Mouse (Mus musculus) forebrain, embryonic 16.5 days (tissue): Measurements from ENCODE around the gene Polr2f. TPM values are rescaled to one million over a fixed set of nuclear protein-coding genes. Genes with fewer than 3 reads are reported as not detected.

ENCODE experiments used
- ATAC-seq: fragments of 200-750 bp; cut with Nextera tagmentation; 2 replicates; pipeline ENCODE4 v1.8.0; 2017; ENCODE audit warnings: mild to moderate bottlenecking, moderate library complexity
- H3K27ac ChIP-seq: fragments of 300-500 bp; sonication (generic); 2 replicates; pipeline ENCODE4 v1.5.1; 2014; ENCODE audit warnings: low read length, control low read depth
- H3K27me3 ChIP-seq: fragments of 300-500 bp; sonication (generic); replicated peaks from 2 replicates; pipeline ENCODE4 v1.6.1; 2014; ENCODE audit warnings: low read length; ENCODE audit not compliant: control insufficient read depth, insufficient read depth
- H3K36me3 ChIP-seq: fragments of 300-500 bp; sonication (generic); 2 replicates; pipeline ENCODE4 v1.6.1; 2014; ENCODE audit not compliant: control insufficient read depth, insufficient read depth
- H3K4me1 ChIP-seq: fragments of 300-500 bp; sonication (generic); replicated peaks from 2 replicates; pipeline ENCODE4 v1.6.1; 2014; ENCODE audit warnings: low read length; ENCODE audit not compliant: control insufficient read depth, insufficient read depth
- H3K4me2 ChIP-seq: fragments of 300-500 bp; sonication (generic); 2 replicates; pipeline ENCODE4 v1.6.1; 2014; ENCODE audit warnings: mild to moderate bottlenecking, low read length, control low read depth
- H3K4me3 ChIP-seq: fragments of 300-500 bp; sonication (generic); replicated peaks from 2 replicates; pipeline ENCODE4 v1.5.1; 2014; ENCODE audit warnings: mild to moderate bottlenecking, low read length, control low read depth
- H3K9ac ChIP-seq: fragments of 300-500 bp; sonication (generic); replicated peaks from 2 replicates; pipeline ENCODE4 v1.6.1; 2014; ENCODE audit warnings: low read depth, low read length, control low read depth
- H3K9me3 ChIP-seq: fragments of 300-500 bp; sonication (generic); 2 replicates; pipeline ENCODE4 v1.6.1; 2016; ENCODE audit warnings: low read length; ENCODE audit not compliant: control insufficient read depth
- WGBS: fragments of 180-500 bp; shearing (Covaris S2); extraction: QIAGEN DNeasy Blood & Tissue Kit; methylation state at CpG from one replicate; pipeline ENCODE4 v1.1.7; 2014; 5-methylcytosine and 5-hydroxymethylcytosine counted together
- polyA plus RNA-seq: library from polyadenylated mRNA; unstranded; fragments of >200 nt; fragmentation: Nextera tagmentation; extraction: Ambion mirVana; gene quantifications from 2 replicates; pipeline ENCODE4 v1.2.1, GENCODE M21; 2015

Polr2f gene
- polyA plus RNA-seq, 1 experiment from 2014 or later = 256 TPM

DNA sequence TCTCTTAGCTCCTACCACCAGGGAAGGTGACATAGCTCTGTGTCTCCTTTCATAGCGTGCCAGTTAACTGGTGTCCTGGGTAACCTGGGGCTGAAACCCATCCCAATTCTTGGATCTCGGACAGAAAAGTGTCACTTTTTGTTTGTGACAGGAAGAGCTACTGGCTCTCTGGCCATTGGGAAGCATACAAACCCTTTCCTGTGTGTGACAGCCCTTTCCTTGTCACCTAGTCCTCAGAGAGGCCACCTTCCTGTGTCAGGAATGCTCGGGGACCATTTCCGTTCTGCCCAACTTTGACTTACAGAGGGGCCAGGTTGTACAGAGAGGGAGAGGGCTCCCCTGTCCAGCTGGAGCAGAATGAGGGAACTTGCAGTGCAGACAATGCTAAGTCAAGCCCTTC lies 41.4 kb upstream of the Polr2f start:
- no peaks in the 10 kb centered on the region for H3K27me3 ChIP-seq
- ATAC-seq = no peak
- H3K4me1 ChIP-seq = no peaks in the 10 kb centered on the region
- 66% methylated on average over 4 of the region's 4 CpGs for WGBS
- no peak overlapping the region for H3K27ac ChIP-seq
- no peak overlapping the region for H3K9ac ChIP-seq
- peaks cover 3% of the 10 kb centered on the region; the same call in 1 of the 2 replicates for H3K36me3 ChIP-seq
- no peak overlapping the region for H3K4me2 ChIP-seq
- H3K4me3 ChIP-seq = no peak overlapping the region
- no peaks in the 10 kb centered on the region for H3K9me3 ChIP-seq

DNA sequence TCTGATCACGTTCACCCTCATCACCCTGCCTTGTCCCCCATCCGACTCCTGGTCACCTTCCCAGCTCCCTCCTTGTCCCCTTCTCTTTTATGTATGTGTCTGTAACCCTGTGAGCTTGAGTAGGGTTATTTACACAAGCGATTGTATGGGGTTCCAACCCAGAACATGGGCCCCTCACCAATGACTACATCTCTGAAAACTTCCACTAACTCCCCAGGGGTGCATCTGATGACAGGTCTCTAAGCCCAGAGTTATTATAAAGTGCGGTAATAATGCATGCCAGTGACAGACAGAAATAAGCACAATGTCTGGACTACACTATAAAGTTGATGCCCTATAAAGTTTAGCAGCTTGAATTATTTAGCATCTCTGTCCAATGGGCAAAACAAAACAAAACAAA lies 40.4 kb upstream of the Polr2f start:
- H3K9me3 ChIP-seq = no peaks in the 10 kb centered on the region
- no peak overlapping the region for H3K4me2 ChIP-seq
- peaks cover 3% of the 10 kb centered on the region; the same call in 1 of the 2 replicates for H3K36me3 ChIP-seq
- H3K4me1 ChIP-seq = no peaks in the 10 kb centered on the region
- no peak overlapping the region for H3K27ac ChIP-seq
- 85% methylated on average over 4 of the region's 4 CpGs for WGBS
- no peak overlapping the region for H3K9ac ChIP-seq
- H3K4me3 ChIP-seq = no peak overlapping the region
- no peaks in the 10 kb centered on the region for H3K27me3 ChIP-seq
- ATAC-seq = no peak

DNA sequence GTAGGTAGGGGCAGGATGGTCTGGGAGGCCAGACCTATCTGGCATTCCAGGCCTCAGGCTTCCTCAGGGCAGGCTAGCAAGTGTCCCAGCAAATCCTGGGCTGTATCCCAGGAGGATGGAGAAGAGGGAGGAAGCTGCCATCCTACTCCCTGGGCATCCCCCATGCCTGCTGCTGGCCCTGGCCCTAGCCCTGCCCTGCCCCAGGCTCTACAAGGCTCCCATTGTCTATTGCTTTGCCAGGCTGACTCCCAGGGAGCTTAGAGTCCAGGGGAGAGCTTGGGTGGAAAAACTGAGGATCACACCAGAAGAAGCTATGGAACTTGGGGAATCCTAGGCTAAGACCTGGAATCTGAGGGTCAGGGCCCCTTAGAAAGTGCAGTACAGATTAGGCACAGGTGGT lies 39.3 kb upstream of the Polr2f start:
- ATAC-seq = no peak
- no peak overlapping the region for H3K4me3 ChIP-seq
- H3K4me1 ChIP-seq = no peaks in the 10 kb centered on the region
- H3K27ac ChIP-seq = no peak overlapping the region
- H3K4me2 ChIP-seq = no peak overlapping the region
- no peaks in the 10 kb centered on the region for H3K36me3 ChIP-seq
- no peaks in the 10 kb centered on the region for H3K9me3 ChIP-seq
- no peaks in the 10 kb centered on the region for H3K27me3 ChIP-seq
- H3K9ac ChIP-seq = no peak overlapping the region

DNA sequence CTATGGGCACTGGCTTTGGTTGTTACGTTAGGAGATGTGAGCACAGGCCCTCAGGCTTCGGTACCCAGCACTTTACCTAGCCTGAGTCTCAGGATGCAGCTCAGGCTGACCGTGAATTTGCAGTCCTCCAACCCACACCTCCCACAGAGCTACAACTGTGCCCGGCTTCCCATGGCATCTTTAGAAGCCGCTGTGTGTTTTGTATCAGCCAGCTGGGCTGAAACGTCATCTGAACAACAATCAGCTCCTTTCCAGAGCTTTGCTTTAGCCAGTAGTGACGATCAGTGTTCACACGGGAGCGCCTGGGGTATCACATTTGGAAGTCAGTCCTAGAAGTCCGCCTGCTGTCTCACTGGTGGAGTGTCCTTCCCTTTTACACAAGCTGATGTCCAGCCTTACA lies 37.5 kb upstream of the Polr2f start:
- Histone ChIP-seq H3K4me2 (no peak overlapping the region), H3K27ac (no peak overlapping the region), H3K27me3 (no peaks in the 10 kb centered on the region), H3K9ac (no peak overlapping the region), H3K36me3 (no peaks in the 10 kb centered on the region), H3K4me1 (0 out of 2 replicates have a peak, but pooled peaks cover 2% of the 10 kb centered on the region), H3K9me3 (no peaks in the 10 kb centered on the region), H3K4me3 (no peak overlapping the region)
- no peak for ATAC-seq
- 61% methylated on average over 10 of the region's 10 CpGs for WGBS

DNA sequence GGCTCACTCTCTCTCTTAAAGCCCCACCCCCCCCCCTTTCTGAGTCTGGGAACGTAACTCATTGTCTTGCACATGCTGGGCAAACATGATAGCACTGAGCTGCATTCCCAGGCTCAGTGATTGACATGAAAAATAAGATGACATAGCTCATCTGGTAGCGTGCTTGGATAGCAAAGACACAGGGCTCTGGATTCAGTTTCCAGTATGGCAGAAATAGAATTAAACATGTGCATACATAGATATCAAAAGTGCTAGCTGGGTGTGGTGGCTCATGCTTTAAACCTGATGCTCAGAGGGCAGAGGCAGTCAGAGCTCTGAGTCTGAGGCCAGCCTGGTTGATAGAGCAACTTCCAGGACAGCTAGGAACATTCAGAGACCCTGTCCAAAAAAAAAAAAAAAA lies 35.0 kb upstream of the Polr2f start:
- Histone ChIP-seq H3K9me3 (no peaks in the 10 kb centered on the region), H3K4me3 (no peak overlapping the region), H3K36me3 (no peaks in the 10 kb centered on the region), H3K4me2 (no peak overlapping the region), H3K9ac (no peak overlapping the region), H3K27ac (no peak overlapping the region), H3K4me1 (peaks cover 19% of the 10 kb centered on the region), H3K27me3 (no peaks in the 10 kb centered on the region)
- WGBS = 58% methylated on average over 2 of the region's 2 CpGs
- no peak for ATAC-seq

DNA sequence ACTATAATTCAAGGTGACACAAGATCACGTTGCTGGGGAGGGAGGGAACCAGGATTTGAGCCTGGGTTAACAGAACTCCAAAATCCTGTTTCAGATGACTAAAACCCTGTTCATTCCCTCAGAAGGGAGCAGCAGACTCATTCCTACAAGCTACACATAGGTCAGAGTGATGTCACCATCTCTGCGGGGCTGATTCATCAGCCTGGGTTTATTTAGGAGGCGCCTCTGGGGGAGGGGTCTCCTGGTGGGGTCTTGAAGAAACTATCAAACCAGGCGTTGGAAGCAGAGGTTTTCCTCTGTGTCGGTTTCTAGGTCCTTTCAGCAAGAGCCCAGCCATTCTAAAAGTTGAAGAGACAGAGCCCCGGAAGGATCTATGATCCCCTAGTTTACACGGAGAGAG lies 32.8 kb upstream of the Polr2f start:
- Histone ChIP-seq H3K36me3 (no peaks in the 10 kb centered on the region), H3K27ac (no peak overlapping the region), H3K4me1 (peaks cover 28% of the 10 kb centered on the region), H3K27me3 (no peaks in the 10 kb centered on the region), H3K9ac (no peak overlapping the region; the same call in 1 of the 2 replicates), H3K4me2 (peak overlapping the region; percentile 96; the same call in 1 of the 2 replicates), H3K4me3 (no peak overlapping the region), H3K9me3 (no peaks in the 10 kb centered on the region)
- no peak for ATAC-seq
- 26% methylated on average over 7 of the region's 7 CpGs for WGBS

DNA sequence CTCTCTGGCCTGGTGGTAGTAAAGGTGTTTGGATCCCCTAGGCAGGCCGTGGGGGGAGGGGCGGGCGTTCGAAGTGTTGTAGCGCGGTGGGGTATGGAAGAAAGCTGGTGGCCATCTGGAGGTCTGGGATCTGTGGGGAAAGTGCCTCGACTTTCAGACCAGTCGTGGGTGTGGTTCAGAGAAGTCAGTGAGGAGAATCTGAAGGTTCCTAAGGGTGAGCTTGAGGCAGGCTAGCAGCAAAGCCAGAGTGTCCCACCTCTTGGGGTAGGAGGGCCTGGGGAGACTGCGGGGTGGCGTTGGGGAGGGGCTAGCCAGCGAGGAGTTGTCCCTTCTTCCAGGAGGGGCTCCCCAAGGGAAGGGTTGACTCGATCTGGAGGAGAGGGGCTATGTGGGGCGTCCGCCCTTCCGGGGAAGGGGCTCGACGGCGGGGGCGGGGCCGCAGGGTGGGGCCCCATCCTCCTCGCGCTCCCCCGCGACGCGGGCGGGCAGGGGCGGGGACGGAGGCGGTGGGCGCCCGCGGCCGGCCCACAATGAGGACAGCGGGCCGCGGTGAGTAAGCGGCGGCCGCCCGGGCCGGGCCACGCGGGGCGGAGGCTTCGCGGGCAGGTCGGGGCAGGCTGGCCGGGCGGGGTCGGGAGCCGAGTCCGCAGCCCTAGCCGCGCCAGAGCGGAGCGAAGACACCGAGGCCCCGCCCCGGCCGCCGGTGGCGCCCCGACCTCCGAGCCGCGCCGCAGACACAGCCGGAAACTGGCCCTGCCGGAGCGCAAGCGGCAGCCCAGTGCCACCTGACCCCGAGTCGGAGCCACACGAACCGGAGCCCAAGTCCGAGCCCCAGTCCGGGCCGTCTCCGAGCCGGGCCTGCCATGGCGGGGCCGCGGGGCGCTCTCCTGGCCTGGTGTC lies 32.1 kb upstream of the Polr2f start, which contains the start of gene Micall1:
TSS of gene Micall1 (plus strand) at position 478 of the 900 bp plus-strand sequence.
- Histone ChIP-seq H3K27ac (0 out of 2 replicates have a peak within 1 kb of the TSS, but pooled peaks have one; percentile 39), H3K4me2 (peak within 1 kb of the TSS; percentile 96), H3K4me1 (peaks cover 28% of the 10 kb centered on the region), H3K9ac (peak within 1 kb of the TSS; percentile 91), H3K4me3 (peak within 1 kb of the TSS; percentile 87), H3K9me3 (no peaks in the 10 kb centered on the region), H3K27me3 (no peaks in the 10 kb centered on the region), H3K36me3 (no peaks in the 10 kb centered on the region)
- peak; percentile 68 for ATAC-seq
- WGBS = under 1% methylated on average over 51 of the region's 85 CpGs

DNA sequence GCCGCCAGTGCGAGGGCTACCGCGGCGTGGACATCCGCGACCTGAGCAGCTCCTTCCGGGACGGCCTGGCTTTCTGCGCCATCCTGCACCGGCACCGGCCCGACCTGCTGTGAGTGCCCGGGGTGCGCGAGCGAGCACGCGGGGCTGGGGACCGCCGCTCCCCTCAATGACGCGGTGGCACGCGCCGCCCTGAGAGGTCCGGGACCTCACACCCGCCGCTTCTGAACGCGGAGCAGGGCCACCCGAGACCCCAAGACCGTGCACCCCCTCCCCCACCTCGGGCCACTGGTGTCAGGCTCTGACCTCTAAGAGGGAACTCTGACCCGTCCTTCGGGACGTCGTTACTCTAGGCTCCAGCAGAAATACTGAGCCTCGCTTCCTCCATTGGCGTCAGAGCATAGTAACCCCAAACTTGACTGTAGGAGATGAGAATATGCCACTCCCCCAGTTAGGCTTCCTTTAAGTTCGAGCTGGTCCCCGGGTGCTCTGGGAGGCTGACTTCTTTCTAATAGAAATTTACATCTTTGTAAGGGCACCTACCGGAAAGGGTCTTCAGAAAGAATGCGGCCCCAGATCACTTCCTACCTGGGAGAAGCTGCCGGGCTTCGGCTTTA lies 31.4 kb upstream of the Polr2f start:
- Histone ChIP-seq H3K36me3 (no peaks in the 10 kb centered on the region), H3K9me3 (no peaks in the 10 kb centered on the region), H3K4me1 (peaks cover 28% of the 10 kb centered on the region), H3K27me3 (no peaks in the 10 kb centered on the region), H3K4me2 (peak overlapping the region; percentile 96), H3K4me3 (peak overlapping the region; percentile 87), H3K9ac (peak overlapping the region; percentile 91), H3K27ac (0 out of 2 replicates have a peak overlapping the region, but pooled peaks have one; percentile 39)
- under 1% methylated on average over 46 of the region's 46 CpGs for WGBS
- peak; percentile 58 for ATAC-seq

DNA sequence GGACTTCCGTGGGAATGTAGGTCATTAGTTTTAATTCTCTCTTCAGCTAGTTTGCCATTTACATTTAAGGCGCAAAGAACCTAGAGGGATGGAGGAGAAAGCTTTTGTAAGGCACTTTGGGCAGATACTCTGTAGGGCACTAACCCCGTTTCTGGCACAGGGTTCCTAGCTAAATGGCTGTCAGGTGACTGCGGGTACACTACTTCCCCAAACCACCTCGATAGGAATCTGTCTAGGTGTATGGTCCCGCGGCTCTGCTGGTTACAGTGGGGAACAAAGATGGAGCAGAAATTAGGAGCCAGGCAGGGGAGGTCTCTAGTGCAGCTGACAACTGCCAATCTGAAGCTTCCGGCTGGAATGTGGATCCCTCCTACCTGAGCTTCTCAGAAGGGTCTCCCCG lies 30.8 kb upstream of the Polr2f start:
- Histone ChIP-seq H3K36me3 (no peaks in the 10 kb centered on the region), H3K4me1 (peaks cover 28% of the 10 kb centered on the region), H3K4me2 (peak overlapping the region; percentile 96), H3K27me3 (no peaks in the 10 kb centered on the region), H3K27ac (no peak overlapping the region), H3K9me3 (no peaks in the 10 kb centered on the region), H3K9ac (peak overlapping the region; percentile 91), H3K4me3 (peak overlapping the region; percentile 87)
- 17% methylated on average over 9 of the region's 9 CpGs for WGBS
- no peak for ATAC-seq
